Mouse (Mus musculus) MEL (cell line): ENCODE measurements around the gene Oaz2.

Experiments
- CHD1 ChIP-seq: IDR thresholded peaks from 2 replicates; pipeline ENCODE4 v1.6.1; 2012; ENCODE audit warnings: low read depth, mild to moderate bottlenecking, inconsistent platforms, low read length, improper control_type of control experiment
- CHD2 ChIP-seq: IDR thresholded peaks from 2 replicates; pipeline ENCODE4 v1.6.1; 2011; ENCODE audit warnings: low read length, improper control_type of control experiment
- CTCF ChIP-seq, 3 experiments: IDR thresholded peaks in 2 of 3; conservative IDR thresholded peaks in 1 of 3; 2 replicates each; pipeline ENCODE4 v1.5.1; 2011 to 2012; ENCODE audit warnings: low read length in 3 of 3, low read depth in 2 of 3, mild to moderate bottlenecking in 2 of 3, improper control_type of control experiment in 1 of 3, inconsistent platforms in 1 of 3, mixed read lengths in 1 of 3, moderate library complexity in 1 of 3; ENCODE audit not compliant: control insufficient read depth in 1 of 3, insufficient read depth in 1 of 3, poor library complexity in 1 of 3, severe bottlenecking in 1 of 3
- EP300 ChIP-seq, 2 experiments: IDR thresholded peaks; 2 replicates each; pipeline ENCODE4 v1.6.1; 2011; ENCODE audit warnings: improper control_type of control experiment in 2 of 2, low read length in 2 of 2, low read depth in 1 of 2, mild to moderate bottlenecking in 1 of 2
- KAT2A ChIP-seq: conservative IDR thresholded peaks from 2 replicates; pipeline ENCODE4 v1.6.1; 2012; ENCODE audit warnings: low read depth, low read length, improper control_type of control experiment, inconsistent platforms
- MAFK ChIP-seq: IDR thresholded peaks from 2 replicates; pipeline ENCODE4 v1.6.1; 2011; ENCODE audit warnings: low read depth, mild to moderate bottlenecking, low read length, improper control_type of control experiment, borderline replicate concordance
- MAZ ChIP-seq: IDR thresholded peaks from 2 replicates; pipeline ENCODE4 v1.6.1; 2012; ENCODE audit warnings: low read depth, mild to moderate bottlenecking, inconsistent platforms, low read length, improper control_type of control experiment
- MEF2A ChIP-seq: IDR thresholded peaks from 2 replicates; pipeline ENCODE4 v1.6.1; 2014; ENCODE audit warnings: low read depth, mild to moderate bottlenecking, inconsistent platforms, low read length, improper control_type of control experiment; ENCODE audit not compliant: poor library complexity, insufficient replicate concordance, severe bottlenecking; ENCODE audit errors: extremely low read depth
- MXI1 ChIP-seq: IDR thresholded peaks from 2 replicates; pipeline ENCODE4 v1.6.1; 2011; ENCODE audit warnings: mild to moderate bottlenecking, low read depth, low read length, improper control_type of control experiment
- NELFE ChIP-seq: IDR thresholded peaks from 2 replicates; pipeline ENCODE4 v1.6.1; 2011; ENCODE audit warnings: low read depth, low read length, improper control_type of control experiment
- POLR2A ChIP-seq, 2 experiments: IDR thresholded peaks; 2 replicates each; pipeline ENCODE4 v1.6.1; 2011 to 2012; ENCODE audit warnings: low read length in 2 of 2, mild to moderate bottlenecking in 2 of 2, control low read depth in 1 of 2, improper control_type of control experiment in 1 of 2, low read depth in 1 of 2, moderate library complexity in 1 of 2; ENCODE audit not compliant: control insufficient read depth in 1 of 2, insufficient read depth in 1 of 2, poor library complexity in 1 of 2
- RCOR1 ChIP-seq: IDR thresholded peaks from 2 replicates; pipeline ENCODE4 v1.6.1; 2012; ENCODE audit warnings: low read depth, mild to moderate bottlenecking, inconsistent platforms, low read length, improper control_type of control experiment
- TBP ChIP-seq: IDR thresholded peaks from 2 replicates; pipeline ENCODE4 v1.8.0; 2011; ENCODE audit warnings: low read depth, low read length, improper control_type of control experiment
- ZC3H11A ChIP-seq: IDR thresholded peaks from 2 replicates; pipeline ENCODE4 v1.6.1; 2012; ENCODE audit warnings: low read depth, mild to moderate bottlenecking, inconsistent platforms, low read length, improper control_type of control experiment

DNA sequence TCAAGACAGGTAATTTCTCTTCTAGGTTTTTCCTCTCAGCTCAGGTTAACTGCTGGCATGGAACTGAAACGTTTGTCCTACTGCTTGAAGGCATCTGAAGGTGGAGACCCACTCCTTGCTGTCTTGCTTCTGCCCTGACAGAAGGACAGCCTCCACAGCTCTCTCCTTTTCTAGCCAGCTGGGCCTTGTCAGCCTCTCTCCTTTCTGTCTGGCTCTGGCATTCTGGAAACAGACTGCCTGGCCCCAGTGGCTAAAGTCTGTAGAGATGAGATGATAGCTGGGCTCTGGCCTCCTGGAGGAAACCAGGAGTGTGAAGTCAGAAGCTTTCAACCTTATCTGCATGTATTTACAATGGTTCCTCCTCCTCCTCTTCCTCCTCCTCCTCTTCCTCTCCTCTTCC, 17.8 kb upstream of the Oaz2 start:
- TF ChIP-seq MXI1 (no peak), CTCF (IDR thresholded peaks at IDR 0.05 in 2 of 3, conservative IDR thresholded peaks at IDR 0.05 in 1 of 3; ENCODE audit: control insufficient read depth in 1 of 3, insufficient read depth in 1 of 3, low read depth in 2 of 3, low read length in 3 of 3, poor library complexity in 1 of 3, severe bottlenecking in 1 of 3) (no peak), CHD2 (no peak), CHD1 (no peak), POLR2A (IDR thresholded peaks at IDR 0.05; ENCODE audit: control insufficient read depth in 1 of 2, insufficient read depth in 1 of 2, low read depth in 1 of 2, low read length in 2 of 2, poor library complexity in 1 of 2) (no peak), EP300 (IDR thresholded peaks at IDR 0.05; ENCODE audit: low read depth in 1 of 2, low read length in 2 of 2) (no peak), MAFK (no peak), ZC3H11A (no peak), NELFE (no peak), MAZ (no peak), RCOR1 (no peak), KAT2A (no peak), MEF2A (no peak), TBP (no peak)
